Mouse (Mus musculus) midbrain, embryonic 12.5 days (tissue): ENCODE measurements around the gene 3110040N11Rik. TPM values are rescaled to one million over a fixed set of nuclear protein-coding genes. Genes with fewer than 3 reads are reported as not detected.
"Not testable (repeated sequence)": the region's sequence is repeated elsewhere in the genome, so short reads cannot be mapped to it uniquely, and the experiment has no call there.

Experiments
- ATAC-seq: fragments of 200-750 bp; cut with Nextera tagmentation; 2 replicates; pipeline ENCODE4 v1.8.0; 2017; ENCODE audit warnings: low read depth, moderate TSS enrichment, moderate library complexity; ENCODE audit not compliant: low FRiP score
- H3K27ac ChIP-seq: fragments of 300-500 bp; sonication (generic); replicated peaks from 2 replicates; pipeline ENCODE4 v1.5.1; 2016; ENCODE audit warnings: mild to moderate bottlenecking
- H3K27me3 ChIP-seq: fragments of 300-500 bp; sonication (generic); 2 replicates; pipeline ENCODE4 v1.6.1; 2016; ENCODE audit warnings: mild to moderate bottlenecking
- H3K36me3 ChIP-seq: fragments of 300-500 bp; sonication (generic); 2 replicates; pipeline ENCODE4 v1.6.1; 2016
- H3K4me1 ChIP-seq: fragments of 300-500 bp; sonication (generic); 2 replicates; pipeline ENCODE4 v1.6.1; 2016
- H3K4me2 ChIP-seq: fragments of 300-500 bp; sonication (generic); replicated peaks from 2 replicates; pipeline ENCODE4 v1.6.1; 2016; ENCODE audit warnings: mild to moderate bottlenecking, moderate library complexity
- H3K4me3 ChIP-seq: fragments of 300-500 bp; sonication (generic); 2 replicates; pipeline ENCODE4 v1.5.1; 2016; ENCODE audit warnings: mild to moderate bottlenecking
- H3K9ac ChIP-seq: fragments of 300-500 bp; sonication (generic); replicated peaks from 2 replicates; pipeline ENCODE4 v1.6.1; 2016; ENCODE audit warnings: mild to moderate bottlenecking, moderate library complexity
- H3K9me3 ChIP-seq: fragments of 300-500 bp; sonication (generic); 2 replicates; pipeline ENCODE4 v1.6.1; 2016; ENCODE audit warnings: mild to moderate bottlenecking
- WGBS: fragments of 180-500 bp; shearing (Covaris S2); methylation state at CpG from one replicate; pipeline ENCODE4 v1.1.7; 2016; 5-methylcytosine and 5-hydroxymethylcytosine counted together
- polyA plus RNA-seq: library from polyadenylated mRNA; unstranded; fragments of >200 nt; fragmentation: Nextera tagmentation; extraction: Ambion mirVana; gene quantifications from 2 replicates; pipeline ENCODE4 v1.2.1, GENCODE M21; 2016

The 3110040N11Rik gene
- polyA plus RNA-seq, result 43.2 and 45.0 TPM in 2 replicates

GRCm38 (mm10) chr7:81789095-81789757 is at the start of gene 3110040N11Rik:
Gene 3110040N11Rik (minus strand): TSS chr7:81789478.
- no peaks in the 10 kb centered on the region for H3K27me3 ChIP-seq
- peaks cover 36% of the 10 kb centered on the region for H3K36me3 ChIP-seq
- H3K4me2 ChIP-seq, result peak within 1 kb of the TSS; percentile 73
- H3K27ac ChIP-seq, result peak within 1 kb of the TSS; percentile 99
- WGBS, result under 1% methylated on average over 38 of the region's 38 CpGs
- H3K4me1 ChIP-seq, result peaks cover 12% of the 10 kb centered on the region
- H3K9me3 ChIP-seq, result no peaks in the 10 kb centered on the region
- peak within 1 kb of the TSS; percentile 62 for H3K4me3 ChIP-seq
- peak within 1 kb of the TSS; percentile 72 for H3K9ac ChIP-seq
- peak; percentile 94 for ATAC-seq

- WGBS, result 89% methylated on average over 5 of the region's 5 CpGs
- H3K4me1 ChIP-seq, H3K27ac ChIP-seq, H3K27me3 ChIP-seq, H3K36me3 ChIP-seq, H3K4me3 ChIP-seq, H3K9ac ChIP-seq, H3K4me2 ChIP-seq, H3K9me3 ChIP-seq, ATAC-seq: not testable (repeated sequence)
Measured at GRCm38 (mm10) chr7:81837771-81838170, 48.5 kb upstream of the 3110040N11Rik start.

- ATAC-seq, result no peak
- 87% methylated on average over 5 of the region's 5 CpGs for WGBS
- H3K36me3 ChIP-seq, result no peaks in the 10 kb centered on the region
Measured at GRCm38 (mm10) chr7:81835430-81835829, 46.2 kb upstream of the 3110040N11Rik start.

GRCm38 (mm10) chr7:81834847-81835246 is 45.6 kb upstream of the 3110040N11Rik start:
- no peak overlapping the region for H3K9ac ChIP-seq
- H3K4me2 ChIP-seq, result no peak overlapping the region
- no peak for ATAC-seq
- H3K27ac ChIP-seq, result no peak overlapping the region
- no peak overlapping the region for H3K4me3 ChIP-seq
- peaks cover 4% of the 10 kb centered on the region for H3K4me1 ChIP-seq
- no peaks in the 10 kb centered on the region for H3K36me3 ChIP-seq
- H3K27me3 ChIP-seq, result no peaks in the 10 kb centered on the region
- H3K9me3 ChIP-seq, result no peaks in the 10 kb centered on the region

More at GRCm38 (mm10) chr7:81835430-81835829, 46.2 kb upstream of the 3110040N11Rik start:
- no peak overlapping the region for H3K9ac ChIP-seq
- H3K4me3 ChIP-seq, result no peak overlapping the region
- H3K27me3 ChIP-seq, result no peaks in the 10 kb centered on the region
- no peak overlapping the region for H3K27ac ChIP-seq
- no peaks in the 10 kb centered on the region for H3K9me3 ChIP-seq
- no peak overlapping the region for H3K4me2 ChIP-seq
- H3K4me1 ChIP-seq, result no peaks in the 10 kb centered on the region

GRCm38 (mm10) chr7:81829379-81829894 is 40.2 kb upstream of the 3110040N11Rik start, which contains the start of gene Btbd1:
Gene Btbd1 (minus strand): TSS chr7:81829431.
- ATAC-seq, result peak; percentile 92
- Histone ChIP-seq H3K4me2 (peak within 1 kb of the TSS; percentile 75), H3K9ac (peak within 1 kb of the TSS; percentile 90), H3K4me1 (peaks cover 32% of the 10 kb centered on the region), H3K27me3 (no peaks in the 10 kb centered on the region), H3K9me3 (no peaks in the 10 kb centered on the region), H3K4me3 (peak within 1 kb of the TSS; percentile 86), H3K27ac (peak within 1 kb of the TSS; percentile 98), H3K36me3 (no peaks in the 10 kb centered on the region)
- WGBS, result 0% methylated on average over 44 of the region's 58 CpGs

- Histone ChIP-seq H3K9ac (peak overlapping the region; percentile 90), H3K4me2 (peak overlapping the region; percentile 75), H3K4me1 (peaks cover 32% of the 10 kb centered on the region), H3K9me3 (no peaks in the 10 kb centered on the region), H3K36me3 (no peaks in the 10 kb centered on the region), H3K27me3 (no peaks in the 10 kb centered on the region), H3K27ac (peak overlapping the region; percentile 98), H3K4me3 (peak overlapping the region; percentile 86)
- 1% methylated on average over 78 of the region's 91 CpGs for WGBS
- peak; percentile 77 for ATAC-seq
Measured at GRCm38 (mm10) chr7:81828681-81829378, 39.6 kb upstream of the 3110040N11Rik start.

- H3K4me3 ChIP-seq, result peak overlapping the region; percentile 86
- peak overlapping the region; percentile 90 for H3K9ac ChIP-seq
- no peaks in the 10 kb centered on the region for H3K36me3 ChIP-seq
- peak overlapping the region; percentile 75 for H3K4me2 ChIP-seq
- H3K4me1 ChIP-seq, result peaks cover 32% of the 10 kb centered on the region
- H3K27ac ChIP-seq, result peak overlapping the region; percentile 98
- ATAC-seq, result peak; percentile 8; the same call in 1 of the 2 replicates
- no peaks in the 10 kb centered on the region for H3K27me3 ChIP-seq
- 30% methylated on average over 17 of the region's 17 CpGs for WGBS
- no peaks in the 10 kb centered on the region for H3K9me3 ChIP-seq
Measured at GRCm38 (mm10) chr7:81827806-81828667, 38.8 kb upstream of the 3110040N11Rik start.

GRCm38 (mm10) chr7:81825381-81825780 is 36.1 kb upstream of the 3110040N11Rik start:
- H3K27me3 ChIP-seq, result no peaks in the 10 kb centered on the region
- no peaks in the 10 kb centered on the region for H3K9me3 ChIP-seq
- peaks cover 32% of the 10 kb centered on the region for H3K4me1 ChIP-seq
- H3K4me2 ChIP-seq, result 0 out of 2 replicates have a peak overlapping the region, but pooled peaks have one; percentile 13
- H3K27ac ChIP-seq, result no peak overlapping the region
- H3K4me3 ChIP-seq, result no peak overlapping the region
- WGBS, result 73% methylated on average over 3 of the region's 3 CpGs
- no peak for ATAC-seq
- H3K9ac ChIP-seq, result 0 out of 2 replicates have a peak overlapping the region, but pooled peaks have one; percentile 11
- H3K36me3 ChIP-seq, result no peaks in the 10 kb centered on the region

GRCm38 (mm10) chr7:81824906-81825305 is 35.6 kb upstream of the 3110040N11Rik start:
- Histone ChIP-seq H3K4me2 (no peak overlapping the region), H3K9ac (no peak overlapping the region), H3K27me3 (no peaks in the 10 kb centered on the region), H3K9me3 (no peaks in the 10 kb centered on the region), H3K4me3 (no peak overlapping the region), H3K36me3 (no peaks in the 10 kb centered on the region), H3K4me1 (peaks cover 29% of the 10 kb centered on the region), H3K27ac (no peak overlapping the region)
- 89% methylated on average over 3 of the region's 3 CpGs for WGBS
- no peak for ATAC-seq

- 76% methylated on average over 5 of the region's 5 CpGs for WGBS
- Histone ChIP-seq H3K36me3 (0 out of 2 replicates have a peak, but pooled peaks cover 2% of the 10 kb centered on the region), H3K4me2 (no peak overlapping the region), H3K9me3 (no peaks in the 10 kb centered on the region), H3K4me3 (no peak overlapping the region), H3K27ac (peak overlapping the region; percentile 7; the same call in 1 of the 2 replicates), H3K9ac (no peak overlapping the region), H3K27me3 (no peaks in the 10 kb centered on the region), H3K4me1 (peaks cover 4% of the 10 kb centered on the region; the same call in 1 of the 2 replicates)
- ATAC-seq, result 0 out of 2 replicates have a peak, but pooled peaks have one; percentile 52
Measured at GRCm38 (mm10) chr7:81806067-81806466, 16.8 kb upstream of the 3110040N11Rik start.

- 6% methylated on average over 5 of the region's 5 CpGs for WGBS
- peak overlapping the region; percentile 72 for H3K9ac ChIP-seq
- no peaks in the 10 kb centered on the region for H3K9me3 ChIP-seq
- H3K27ac ChIP-seq, result peak overlapping the region; percentile 99
- H3K4me2 ChIP-seq, result peak overlapping the region; percentile 73
- no peaks in the 10 kb centered on the region for H3K27me3 ChIP-seq
- no peak for ATAC-seq
- H3K4me3 ChIP-seq, result peak overlapping the region; percentile 62
- peaks cover 31% of the 10 kb centered on the region for H3K36me3 ChIP-seq
- peaks cover 12% of the 10 kb centered on the region for H3K4me1 ChIP-seq
Measured at GRCm38 (mm10) chr7:81788536-81788935, 742 bp downstream of the 3110040N11Rik start.
